Mouse (Mus musculus) embryonic fibroblast, embryonic 13.5 days (primary cell): ENCODE data around the gene Arih2. TPM values are rescaled to one million over a fixed set of nuclear protein-coding genes. Genes with fewer than 3 reads are reported as not detected.
A peak's percentile ranks its signal among the peaks of the same experiment; 100 is the strongest.

Source experiments
- H3K27ac ChIP-seq: 2 replicates; pipeline ENCODE4 v1.5.1; 2012; ENCODE audit warnings: low read length, control low read depth, inconsistent platforms; ENCODE audit not compliant: insufficient read depth
- H3K4me1 ChIP-seq: 2 replicates; pipeline ENCODE4 v1.6.1; 2011; ENCODE audit warnings: low read length; ENCODE audit not compliant: control insufficient read depth, insufficient read depth
- H3K4me3 ChIP-seq: 2 replicates; pipeline ENCODE4 v1.5.1; 2011; ENCODE audit warnings: mild to moderate bottlenecking, control low read depth, low read length; ENCODE audit not compliant: insufficient read depth
- CTCF ChIP-seq: IDR thresholded peaks from 2 replicates; pipeline ENCODE4 v1.5.1; 2011; ENCODE audit warnings: mild to moderate bottlenecking, control low read depth, low read length, moderate library complexity, borderline replicate concordance; ENCODE audit not compliant: insufficient read depth
- POLR2A ChIP-seq: IDR thresholded peaks from 2 replicates; pipeline ENCODE4 v1.6.1; 2011; ENCODE audit warnings: low read depth, mild to moderate bottlenecking, control low read depth, low read length, moderate library complexity
- polyA plus RNA-seq: library from polyadenylated mRNA; stranded (reverse); fragments of >200 nt; gene quantifications from 2 replicates; pipeline ENCODE4 v1.2.4, GENCODE M21; 2011; ENCODE audit warnings: low read depth; ENCODE audit not compliant: missing spikeins, insufficient read length

The Arih2 gene
- polyA plus RNA-seq, 1 experiment, result 73.9 TPM

DNA sequence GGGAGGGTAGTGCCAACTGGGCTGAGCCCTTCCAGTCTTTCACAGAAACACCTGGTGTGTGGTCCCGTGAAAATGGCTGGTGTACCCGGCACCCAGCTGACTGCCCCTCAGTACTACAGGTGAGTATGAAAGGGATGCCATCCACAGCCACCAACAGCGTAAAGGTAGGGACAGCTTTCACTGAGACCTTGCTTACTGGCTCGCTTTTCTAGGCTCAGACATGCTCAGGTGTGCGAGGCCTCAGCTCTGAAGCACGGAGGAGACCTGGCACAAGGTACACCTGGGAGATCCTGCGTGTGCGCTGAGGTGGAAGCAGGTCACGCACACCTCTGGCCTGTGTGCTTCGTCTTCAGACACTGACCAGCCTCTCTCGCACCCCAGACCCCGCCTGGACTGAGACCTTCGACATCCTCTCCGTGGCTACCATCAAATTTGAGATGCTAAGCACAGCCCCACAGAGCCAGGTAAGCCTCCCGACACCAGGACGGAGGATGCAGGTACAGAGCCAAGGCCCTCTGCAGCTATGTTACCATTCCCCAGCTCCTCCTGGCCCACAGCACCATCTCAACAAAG lies 77.7 kb downstream of the Arih2 start:
- Histone ChIP-seq H3K27ac (no peak overlapping the region), H3K4me3 (no peak overlapping the region), H3K4me1 (no peaks in the 10 kb centered on the region)
- TF ChIP-seq CTCF (no peak), POLR2A (no peak)

DNA sequence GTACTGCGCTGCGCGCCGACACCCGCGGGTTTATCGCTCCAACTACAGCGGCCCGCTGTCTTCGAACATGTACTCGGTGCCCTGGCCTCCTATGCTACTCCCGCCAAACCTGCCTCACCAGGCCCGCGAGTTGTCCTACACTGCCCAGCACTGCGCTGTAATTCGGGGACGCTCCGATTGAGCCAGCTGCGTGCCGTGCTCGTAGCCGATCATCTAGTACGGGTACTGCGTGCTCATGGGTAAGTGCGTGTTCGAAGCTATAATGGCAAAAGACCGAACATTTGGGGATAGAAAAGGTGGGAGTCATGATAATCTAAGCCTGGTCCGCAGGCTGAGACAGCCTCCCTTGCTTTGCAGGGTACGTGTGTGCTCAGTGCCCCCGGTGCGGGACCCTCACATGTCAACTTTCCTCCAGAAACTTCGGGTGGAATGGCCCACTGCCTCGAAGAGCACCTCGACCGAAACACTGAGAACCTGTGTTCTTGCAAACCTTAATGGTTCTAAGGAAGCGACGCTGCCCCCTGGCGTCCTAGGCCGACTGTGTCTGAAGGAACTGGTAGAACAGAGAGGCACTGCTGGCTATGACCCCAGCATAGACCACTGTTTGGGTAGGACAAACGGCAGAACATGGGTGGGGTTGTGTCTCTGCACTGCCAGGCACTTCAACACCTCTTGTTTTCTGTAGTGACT lies 78.8 kb downstream of the Arih2 start:
- Histone ChIP-seq H3K27ac (no peak overlapping the region), H3K4me1 (no peaks in the 10 kb centered on the region; the same call in 1 of the 2 replicates), H3K4me3 (peak overlapping the region; percentile 69)
- TF ChIP-seq POLR2A, result no peak; the same call in 1 of the 2 replicates
- peak; percentile 76; the same call in 1 of the 2 replicates for TF ChIP-seq CTCF

DNA sequence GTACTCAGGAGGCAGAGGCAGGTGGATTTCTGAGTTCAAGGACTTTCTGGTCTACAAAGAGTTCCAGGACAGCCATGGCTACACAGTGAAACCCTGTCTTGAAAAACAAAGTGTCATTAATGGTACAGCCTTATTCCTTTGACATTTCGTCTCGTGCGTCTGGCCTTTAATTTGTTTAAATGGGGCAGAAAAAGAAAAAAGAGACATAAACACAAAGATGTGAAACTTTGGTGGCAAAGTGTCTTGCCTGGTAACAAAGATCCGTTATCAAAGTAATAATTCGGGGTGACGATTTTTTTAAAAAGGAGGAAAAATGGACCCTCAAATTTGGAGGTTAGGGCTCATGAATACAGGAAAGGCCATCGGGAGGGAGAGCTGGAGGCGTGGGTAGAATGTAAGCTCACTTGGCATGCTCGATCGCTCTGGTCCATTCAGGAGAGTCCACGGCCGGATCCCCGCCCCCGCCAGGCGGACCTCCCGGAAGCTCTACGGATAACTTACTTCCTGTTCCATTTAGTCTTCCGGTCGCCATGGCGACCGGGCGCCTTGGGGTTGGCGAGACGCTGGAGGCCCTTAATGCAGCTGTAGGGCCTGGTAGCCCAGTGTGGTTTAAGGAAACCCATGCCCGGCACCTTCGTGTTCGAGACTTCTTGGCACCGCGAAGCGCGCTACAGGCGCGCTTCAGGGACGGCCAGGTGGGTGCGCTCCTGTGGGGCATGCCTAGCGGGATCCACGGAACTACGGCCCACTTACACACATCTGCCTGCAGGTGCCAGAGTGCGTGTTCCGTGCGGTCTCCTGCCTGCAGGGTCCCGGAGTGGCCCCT lies 79.6 kb downstream of the Arih2 start, which contains the start of gene Dalrd3:
Gene Dalrd3, plus strand, starts transcription at position 506 of the 826 bp plus-strand sequence.
- no peak for TF ChIP-seq CTCF
- peak; percentile 40 for TF ChIP-seq POLR2A
- no peaks in the 10 kb centered on the region; the same call in 1 of the 2 replicates for H3K4me1 ChIP-seq
- H3K4me3 ChIP-seq, result peak within 1 kb of the TSS; percentile 69
- H3K27ac ChIP-seq, result no peak within 1 kb of the TSS

DNA sequence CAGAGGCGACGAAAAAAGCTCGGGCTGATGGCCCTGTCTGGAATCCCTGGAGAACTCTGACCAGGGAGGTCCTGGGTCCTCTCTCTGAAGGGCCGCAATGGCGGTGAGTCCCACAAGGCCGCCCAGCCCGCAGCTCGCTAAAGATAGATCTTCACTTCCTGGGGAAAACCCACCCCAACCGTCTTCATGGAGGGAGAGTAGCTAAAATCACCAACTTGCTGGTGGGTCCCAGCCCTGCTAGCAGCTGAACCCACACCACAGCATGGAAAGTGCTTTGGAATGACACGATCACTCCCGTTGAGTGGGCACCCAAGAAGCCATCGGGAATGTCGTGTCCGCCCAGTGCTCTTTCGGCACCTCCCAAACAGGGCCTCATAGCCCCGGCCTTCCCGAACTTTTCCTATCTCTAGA lies 80.7 kb downstream of the Arih2 start:
- Histone ChIP-seq H3K4me3 (peak overlapping the region; percentile 64), H3K4me1 (no peaks in the 10 kb centered on the region; the same call in 1 of the 2 replicates), H3K27ac (no peak overlapping the region)
- TF ChIP-seq POLR2A, result no peak; the same call in 1 of the 2 replicates
- no peak for TF ChIP-seq CTCF

DNA sequence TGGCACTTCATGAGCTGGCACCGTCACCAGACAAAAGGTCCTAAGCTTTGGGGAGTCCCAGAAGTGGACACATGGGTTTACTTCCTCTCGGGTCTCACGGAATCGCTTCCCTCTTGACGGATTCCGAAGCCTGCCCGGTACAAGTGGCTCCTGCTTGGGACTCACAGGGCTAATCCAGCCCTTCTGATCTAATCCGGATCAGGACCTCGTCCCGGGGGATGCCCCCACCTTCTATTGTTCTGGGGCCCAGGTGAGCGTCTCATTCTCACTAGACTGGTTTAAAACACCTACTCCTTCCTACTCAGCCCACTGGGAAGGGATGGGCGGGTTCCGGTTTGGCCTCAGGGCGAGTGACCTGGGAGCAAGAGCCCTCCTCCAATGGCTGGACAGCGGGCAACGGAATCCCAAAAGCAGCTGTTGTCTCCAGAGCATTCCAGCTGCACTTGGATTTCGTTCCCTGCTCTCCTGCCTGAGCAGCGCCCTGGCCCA lies 81.2 kb downstream of the Arih2 start:
- H3K4me1 ChIP-seq, result no peaks in the 10 kb centered on the region; the same call in 1 of the 2 replicates
- peak overlapping the region; percentile 49 for H3K27ac ChIP-seq
- peak overlapping the region; percentile 64 for H3K4me3 ChIP-seq
- TF ChIP-seq CTCF (no peak), POLR2A (no peak)

DNA sequence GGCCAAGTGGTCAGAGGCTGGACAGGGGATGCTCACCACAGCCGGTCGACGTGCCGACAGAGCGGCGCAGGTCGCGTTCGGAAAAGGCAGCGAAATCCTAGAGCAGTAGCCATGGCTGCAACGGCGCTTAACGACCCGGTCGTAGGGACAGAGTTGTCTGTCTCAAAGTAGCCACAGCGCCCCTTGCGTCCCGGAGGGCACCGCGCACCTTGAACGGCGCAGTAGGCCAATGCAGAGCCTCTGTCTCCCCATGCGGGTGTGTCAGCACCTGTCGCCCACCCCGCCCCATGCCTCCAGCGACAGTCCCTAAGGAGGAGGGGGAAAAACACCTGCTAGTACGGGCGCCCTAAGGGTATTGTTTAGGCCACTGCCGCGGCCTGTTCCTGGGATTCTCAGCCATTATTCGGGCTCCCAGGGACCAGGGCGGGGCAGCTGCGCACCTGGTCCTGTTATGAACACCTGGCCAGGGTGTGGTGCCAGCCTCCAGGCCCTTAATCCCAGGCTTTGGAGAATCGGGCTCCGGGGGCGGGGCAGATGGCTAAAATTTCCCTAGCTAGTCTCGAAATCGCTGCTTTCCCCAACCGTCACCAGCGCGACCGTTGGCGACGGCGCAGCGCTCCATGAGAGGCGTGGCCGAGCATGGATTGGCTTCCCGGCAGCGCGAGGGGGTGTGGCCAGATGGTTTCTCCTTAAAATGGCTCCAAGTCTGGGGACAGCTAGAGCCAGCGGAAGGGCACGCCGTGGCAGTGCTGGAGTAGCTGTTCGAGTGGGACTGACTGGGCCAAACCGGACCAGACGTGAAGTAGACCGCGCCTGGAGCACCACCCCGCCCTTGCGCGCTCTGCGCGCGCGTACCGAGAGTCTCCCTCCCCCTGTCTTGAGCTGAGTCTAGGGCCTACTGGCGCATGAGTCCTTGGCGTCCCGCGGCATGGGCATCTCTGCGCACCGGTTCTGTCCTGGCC lies 82.1 kb downstream of the Arih2 start, which contains the start of gene Ndufaf3:
Gene Ndufaf3, minus strand, starts transcription at position 620 of the 962 bp plus-strand sequence.
- Histone ChIP-seq H3K4me1 (peaks cover 4% of the 10 kb centered on the region; the same call in 1 of the 2 replicates), H3K27ac (peak within 1 kb of the TSS; percentile 69), H3K4me3 (peak within 1 kb of the TSS; percentile 64)
- TF ChIP-seq POLR2A (peak; percentile 100), CTCF (peak; percentile 95)

DNA sequence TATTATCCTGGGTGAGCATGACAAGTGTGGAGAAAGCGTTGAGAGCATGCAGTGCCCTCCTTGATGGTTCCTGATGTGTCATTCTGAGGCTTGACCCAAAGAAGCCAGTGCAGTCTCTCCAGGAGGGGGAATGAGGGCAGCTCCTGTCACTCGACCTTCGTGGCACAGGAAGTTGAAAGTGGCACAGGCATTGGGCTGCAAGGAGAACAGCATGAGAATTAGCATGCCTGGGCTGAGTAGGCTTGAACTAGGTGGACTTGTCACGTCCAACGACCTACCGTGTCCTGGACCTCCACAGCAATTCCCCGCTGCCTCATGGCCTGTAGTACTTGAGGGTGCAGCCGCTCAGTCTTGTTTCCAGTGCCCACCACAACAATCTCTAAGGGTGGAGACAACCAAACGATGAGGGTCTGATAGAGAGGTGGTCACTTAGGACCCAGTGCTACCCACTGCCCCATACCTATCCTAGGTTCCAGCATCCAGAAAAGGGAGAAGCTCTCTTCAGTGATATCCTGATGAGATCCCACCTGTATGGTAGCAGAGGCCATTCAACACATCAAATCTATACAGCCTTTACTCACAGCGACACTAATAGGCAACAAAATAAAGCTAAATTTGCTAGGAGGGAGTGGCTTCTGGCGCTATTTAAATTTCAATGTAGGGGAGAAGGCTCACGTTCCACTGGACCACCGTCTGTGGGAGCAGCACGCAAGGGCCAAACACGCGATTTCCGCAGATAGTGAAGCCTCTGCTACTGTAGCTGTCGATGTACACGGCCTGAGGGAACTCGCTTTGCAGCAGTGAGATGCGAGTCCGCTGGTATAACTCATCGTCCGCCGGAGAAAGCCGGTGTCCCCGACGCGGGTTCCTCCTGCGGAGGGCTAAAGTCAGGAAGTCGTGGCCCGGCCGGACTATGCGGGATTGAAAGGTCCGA lies 83.0 kb downstream of the Arih2 start:
- Histone ChIP-seq H3K4me3 (peak overlapping the region; percentile 44), H3K4me1 (peaks cover 4% of the 10 kb centered on the region; the same call in 1 of the 2 replicates), H3K27ac (peak overlapping the region; percentile 27)
- TF ChIP-seq POLR2A, result no peak
- no peak for TF ChIP-seq CTCF

DNA sequence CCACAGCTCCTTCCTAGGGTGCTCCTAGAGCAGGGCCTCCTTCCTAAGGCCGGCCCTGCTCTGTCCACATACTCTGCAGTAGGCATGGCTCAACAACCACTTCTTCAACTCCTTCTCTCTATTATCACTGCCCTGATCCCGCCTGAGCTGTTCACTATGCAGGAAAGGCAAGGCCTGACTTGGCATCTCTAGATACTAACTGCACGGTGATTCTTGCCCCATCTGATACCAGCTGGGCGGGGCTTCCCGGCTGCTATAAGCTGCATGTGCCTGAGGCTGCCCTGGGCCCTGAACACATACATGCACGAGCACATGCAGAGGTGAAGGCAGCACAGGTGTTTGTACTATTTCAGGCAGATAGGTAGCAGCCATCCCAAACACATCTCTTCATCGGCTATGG lies 85.1 kb downstream of the Arih2 start:
- peaks cover 4% of the 10 kb centered on the region; the same call in 1 of the 2 replicates for H3K4me1 ChIP-seq
- H3K27ac ChIP-seq, result no peak overlapping the region
- TF ChIP-seq CTCF (no peak), POLR2A (no peak)
- H3K4me3 ChIP-seq, result no peak overlapping the region
